Mouse (Mus musculus): ENCODE data around the gene Zfp946. TPM values are rescaled to one million over a fixed set of nuclear protein-coding genes. Genes with fewer than 3 reads are reported as not detected.

Gene Zfp946
- total RNA-seq (2021), result 10 to 100 TPM; 11.3 to 12.1 TPM
- long read RNA-seq, experiment 1, transcript Zfp946-202 (7 exons, 2,926 nt), result major isoform, 5 of 8 reads
- long read RNA-seq, experiment 1, partial matches to known transcripts, result 0 of 8 reads
- long read RNA-seq, experiment 1, other reads (novel, unspliced or antisense), result 3 of 8 reads
- long read RNA-seq, experiment 2, partial matches to known transcripts, result 5 of 14 reads
- long read RNA-seq, experiment 2, other reads (novel, unspliced or antisense), result 5 of 14 reads

DNA sequence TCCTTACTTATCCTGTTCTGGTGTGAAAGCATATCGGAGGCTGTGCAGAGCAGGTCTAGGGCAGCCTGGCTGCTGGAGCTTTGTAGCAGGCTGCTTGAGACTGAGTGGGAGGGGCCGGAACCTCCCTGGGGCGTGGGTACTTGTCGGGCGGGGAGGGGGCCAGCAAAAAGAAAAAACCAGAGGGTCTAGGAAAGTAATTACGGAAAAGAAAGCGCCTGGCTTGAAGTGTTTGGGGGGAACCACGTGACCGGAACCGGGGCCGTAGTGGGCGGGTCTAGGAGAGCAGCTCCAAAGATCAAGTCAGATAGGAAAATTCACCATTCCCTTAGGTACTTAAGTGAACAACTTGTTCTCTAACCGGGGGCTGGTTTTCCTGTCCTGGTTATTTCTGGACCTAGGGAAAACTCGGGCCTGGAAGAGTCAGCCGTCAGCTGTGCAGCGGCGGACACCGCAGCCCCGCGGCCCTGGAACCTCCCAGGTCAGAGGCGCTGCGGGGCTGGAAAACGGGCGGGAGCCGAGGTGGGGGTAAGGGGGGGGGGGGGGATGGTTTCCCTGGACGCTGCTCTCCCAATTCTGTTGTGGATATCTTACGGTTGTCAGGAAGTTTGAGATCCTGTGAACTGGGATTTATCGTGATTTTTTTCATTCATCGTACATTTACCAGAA is at the start of gene Zfp946:
Gene Zfp946, plus strand, starts transcription at position 271 of the 666 bp plus-strand sequence.
- peak within 1 kb of the TSS; percentile 85 for H3K4me3 ChIP-seq
- DNase-seq (ENCODE audit: low spot score in 2 of 2), result peak; percentile 66 to 69
- TF ChIP-seq CTCF (conservative IDR thresholded peaks at IDR 0.05), result no peak
- H3K27ac ChIP-seq, result peak within 1 kb of the TSS; percentile 87

DNA sequence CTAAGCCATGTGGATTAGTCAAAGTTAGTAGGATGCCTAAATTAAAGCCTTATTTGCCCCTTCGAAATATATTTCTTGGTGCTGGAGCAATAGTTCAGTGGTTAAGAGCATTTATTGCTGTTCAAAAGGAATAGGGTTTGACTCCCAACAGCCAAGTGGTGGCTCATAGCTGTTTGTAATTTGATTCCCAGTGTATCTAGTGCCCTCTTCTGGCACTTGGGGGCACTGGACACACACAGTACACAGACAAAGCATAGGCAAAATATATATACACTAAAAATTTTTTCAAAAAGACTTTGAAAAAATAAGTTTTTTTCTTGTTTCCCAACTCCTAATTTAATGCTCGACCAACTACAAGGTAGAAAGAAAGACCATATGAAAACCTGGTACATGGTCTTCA is 13.3 kb upstream of the Zfp946 start:
- H3K4me3 ChIP-seq, result no peak overlapping the region
- peak; percentile 82 for TF ChIP-seq CTCF (conservative IDR thresholded peaks at IDR 0.05)
- DNase-seq (ENCODE audit: low spot score in 2 of 2), result no peak
- H3K27ac ChIP-seq, result no peak overlapping the region

DNA sequence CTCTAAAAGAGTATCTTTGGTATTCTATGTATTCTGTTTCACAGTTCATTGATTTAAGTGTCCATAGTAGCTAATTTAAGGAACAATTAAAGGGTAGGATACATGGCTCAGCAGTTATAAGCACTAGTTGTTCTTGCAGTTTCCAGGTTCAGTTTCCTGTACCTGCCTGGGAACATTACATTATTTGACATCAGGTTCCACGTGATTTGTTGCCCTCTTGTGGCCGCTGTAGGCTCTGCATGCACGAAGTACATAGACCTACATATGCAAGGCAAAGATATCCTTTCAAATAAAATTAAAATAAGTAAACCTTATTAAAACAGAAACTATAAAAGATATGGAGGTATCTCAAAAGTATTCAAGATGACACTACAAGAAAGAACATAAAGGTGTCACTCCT is 6.5 kb upstream of the Zfp946 start:
- Histone ChIP-seq H3K4me3 (no peak overlapping the region), H3K27ac (no peak overlapping the region)
- peak; percentile 93 for TF ChIP-seq CTCF (conservative IDR thresholded peaks at IDR 0.05)
- DNase-seq (ENCODE audit: low spot score in 2 of 2), result peak in 1 of 2 experiments; percentile 52

DNA sequence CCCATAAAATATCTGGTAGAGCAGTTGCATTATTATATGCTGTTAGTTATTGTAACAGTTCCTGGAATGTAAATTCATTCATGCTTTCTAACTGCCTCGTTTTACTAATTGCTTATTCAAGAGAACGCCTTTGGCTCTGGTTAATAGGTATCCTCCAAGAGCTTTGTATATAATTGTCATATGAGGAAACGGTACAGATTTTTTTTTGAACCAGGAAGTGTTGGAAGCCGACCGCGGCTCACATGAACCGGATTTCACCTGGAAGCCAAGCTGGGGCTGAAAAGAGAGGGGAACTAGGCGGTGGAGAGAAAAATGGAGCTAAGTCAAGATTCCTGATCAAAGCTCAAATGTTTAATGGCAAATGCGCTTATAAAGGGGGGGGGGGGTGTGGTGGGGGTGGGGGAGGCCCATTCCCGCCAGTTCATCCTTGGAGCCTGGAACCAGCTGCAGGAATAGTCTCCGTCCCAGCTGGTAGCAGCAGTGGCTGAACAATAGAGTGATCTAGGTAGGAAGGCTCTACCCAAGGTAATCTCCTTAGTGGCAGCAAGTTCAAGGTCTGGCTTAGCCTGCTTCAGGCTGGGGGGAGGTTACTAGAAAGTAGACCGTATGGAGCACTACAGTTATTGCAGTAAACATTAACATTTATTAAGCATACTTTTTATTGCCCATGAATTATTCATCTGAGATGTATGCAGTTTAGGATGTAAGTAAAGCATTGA is 773 bp downstream of the Zfp946 start:
- Histone ChIP-seq H3K4me3 (peak overlapping the region; percentile 85), H3K27ac (peak overlapping the region; percentile 87)
- no peak for TF ChIP-seq CTCF (conservative IDR thresholded peaks at IDR 0.05)
- DNase-seq (ENCODE audit: low spot score in 2 of 2), result no peak

DNA sequence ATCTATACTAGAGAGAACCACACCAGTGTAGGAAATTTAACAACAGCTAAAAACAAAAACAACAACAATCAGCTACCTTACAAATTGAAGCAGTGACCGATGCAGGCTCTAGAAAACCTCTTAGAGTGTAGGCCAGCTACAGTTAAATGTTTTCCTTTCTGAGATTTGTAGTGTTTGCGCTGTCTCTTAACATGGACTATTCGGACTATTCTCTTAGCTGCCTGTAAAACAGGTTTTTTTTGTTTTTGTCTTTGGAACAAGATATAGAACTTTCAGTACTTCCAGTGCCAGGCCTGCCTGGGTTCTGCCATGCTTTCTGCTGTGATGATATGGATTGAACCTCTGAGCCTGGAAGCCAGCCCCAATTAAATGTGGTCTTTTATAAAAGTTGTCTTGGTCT is 23.7 kb downstream of the Zfp946 start:
- DNase-seq (ENCODE audit: low spot score in 2 of 2), result no peak
- H3K4me3 ChIP-seq, result no peak overlapping the region

DNA sequence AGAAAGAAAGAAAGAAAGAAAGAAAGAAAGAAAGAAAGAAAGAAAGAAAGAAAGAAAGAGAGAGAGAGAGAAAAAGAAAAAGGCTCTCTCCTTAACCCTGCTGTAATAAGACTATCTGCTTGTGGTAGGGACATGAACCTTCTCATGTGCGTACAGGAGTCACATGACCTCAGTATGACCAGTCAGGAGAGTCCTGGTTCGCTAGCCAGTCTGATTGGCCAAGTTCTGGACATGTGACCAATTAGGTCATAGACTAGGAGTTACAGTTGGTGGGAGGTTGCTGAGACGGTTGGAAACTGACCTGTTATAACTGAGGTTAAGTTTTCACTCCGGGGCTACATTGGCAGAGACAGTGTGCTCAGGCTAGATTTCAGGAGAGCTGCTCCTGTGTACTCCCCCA is 73.1 kb downstream of the Zfp946 start:
- no peak for TF ChIP-seq CTCF (conservative IDR thresholded peaks at IDR 0.05)
- Histone ChIP-seq H3K27ac (no peak overlapping the region), H3K4me3 (no peak overlapping the region)
- DNase-seq (ENCODE audit: low spot score in 2 of 2), result no peak

More for the DNA sequence above, 23.7 kb downstream of the Zfp946 start:
- TF ChIP-seq CTCF (conservative IDR thresholded peaks at IDR 0.05), result no peak
- no peak overlapping the region for H3K27ac ChIP-seq

Other genes with a start within 250 kb of the Zfp946 start
- 1 to 10 TPM; 5.3 TPM for gene Zfp994, start 198.6 kb upstream of the Zfp946 start, total RNA-seq (2021)
- 10 to 100 TPM; 11.4 to 12.0 TPM for gene CT030661.1, start 109.4 kb upstream of the Zfp946 start, total RNA-seq (2021)
- 10 to 100 TPM in 1 of 2 experiments, 1 to 10 TPM in 1; 9.8 to 10.3 TPM for gene Zfp944, start 62.8 kb upstream of the Zfp946 start, total RNA-seq (2021)
- gene Zfp758, start 62.8 kb upstream of the Zfp946 start, total RNA-seq (2021), result 10 to 100 TPM; 11.5 to 12.1 TPM
- not detected for gene Vmn2r111, start 149.3 kb downstream of the Zfp946 start, total RNA-seq (2021)
- not detected for gene Vmn2r112, start 176.7 kb downstream of the Zfp946 start, total RNA-seq (2021)

All from layer of hippocampus, adult 2 months (tissue).